Mouse (Mus musculus): ENCODE measurements around the gene Upf1. TPM values are rescaled to one million over a fixed set of nuclear protein-coding genes. Genes with fewer than 3 reads are reported as not detected.
A peak's percentile ranks its signal among the peaks of the same experiment; 100 is the strongest.

Gene Upf1
- polyA plus RNA-seq, 2 experiments from 2014 or later: 12.1 to 15.3 TPM

- no peak for ATAC-seq
Measured at GRCm38 (mm10) chr8:70356111-70356510, 3.0 kb upstream of the Upf1 start.

GRCm38 (mm10) chr8:70354004-70354403 lies 926 bp upstream of the Upf1 start:
- ATAC-seq: no peak

GRCm38 (mm10) chr8:70352657-70353151 lies 374 bp downstream of the Upf1 start:
- ATAC-seq: peak; percentile 37

GRCm38 (mm10) chr8:70352000-70352384 lies 1.1 kb downstream of the Upf1 start:
- no peak for ATAC-seq

GRCm38 (mm10) chr8:70351035-70351999 lies 1.8 kb downstream of the Upf1 start:
- ATAC-seq: no peak

GRCm38 (mm10) chr8:70347860-70348420 lies 5.1 kb downstream of the Upf1 start:
- no peak for ATAC-seq

GRCm38 (mm10) chr8:70347443-70347842 lies 5.6 kb downstream of the Upf1 start:
- ATAC-seq: no peak

- ATAC-seq: no peak
Measured at GRCm38 (mm10) chr8:70344279-70344678, 8.8 kb downstream of the Upf1 start.

- peak; percentile 36 for ATAC-seq
Measured at GRCm38 (mm10) chr8:70343696-70344095, 9.4 kb downstream of the Upf1 start.

- no peak for ATAC-seq
Measured at GRCm38 (mm10) chr8:70343076-70343475, 10.0 kb downstream of the Upf1 start.

GRCm38 (mm10) chr8:70342007-70342406 lies 11.1 kb downstream of the Upf1 start:
- ATAC-seq: no peak

GRCm38 (mm10) chr8:70340659-70341058 lies 12.4 kb downstream of the Upf1 start:
- no peak for ATAC-seq

GRCm38 (mm10) chr8:70338931-70339330 lies 14.1 kb downstream of the Upf1 start:
- no peak for ATAC-seq

GRCm38 (mm10) chr8:70332878-70333202 lies 20.2 kb downstream of the Upf1 start:
- ATAC-seq: no peak

- ATAC-seq: no peak
Measured at GRCm38 (mm10) chr8:70332070-70332877, 20.8 kb downstream of the Upf1 start.

- no peak for ATAC-seq
Measured at GRCm38 (mm10) chr8:70331526-70331925, 21.6 kb downstream of the Upf1 start.

GRCm38 (mm10) chr8:70330741-70331364 lies 22.2 kb downstream of the Upf1 start:
- no peak for ATAC-seq

- ATAC-seq: no peak
Measured at GRCm38 (mm10) chr8:70329835-70330740, 23.0 kb downstream of the Upf1 start.

- no peak for ATAC-seq
Measured at GRCm38 (mm10) chr8:70329124-70329834, 23.8 kb downstream of the Upf1 start, which contains the start of gene Gdf1. Gene Gdf1 (plus strand): TSS chr8:70329817.

- no peak for ATAC-seq
Measured at GRCm38 (mm10) chr8:70327512-70327911, 25.6 kb downstream of the Upf1 start.

- no peak for ATAC-seq
Measured at GRCm38 (mm10) chr8:70323716-70324115, 29.4 kb downstream of the Upf1 start.

Data from activated CD4-positive, CD25-positive, alpha-beta regulatory T cell, adult 4 months (primary cell).